In the genomic region with DNA sequence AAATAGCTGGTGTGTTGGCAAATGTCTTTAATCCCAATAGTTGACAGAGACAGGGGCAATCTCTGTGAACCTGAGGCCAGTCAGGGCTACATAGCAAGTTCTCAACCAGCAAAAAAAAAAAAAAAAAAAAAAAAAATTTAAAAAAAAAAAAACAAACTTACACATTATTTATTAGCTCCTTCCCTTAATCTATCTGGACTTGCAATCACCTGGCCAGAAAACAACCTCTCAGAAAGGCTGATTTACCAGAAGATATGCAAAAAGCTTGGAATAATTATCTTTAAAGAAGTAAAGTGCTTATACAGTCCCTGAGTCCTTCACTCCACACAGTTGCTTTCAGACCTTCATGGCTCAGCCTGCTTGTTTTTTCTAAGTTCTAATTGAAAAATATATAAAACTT, we compare ENCODE assay signal across 7 mouse cellular contexts. TPM values are rescaled to one million over a fixed set of nuclear protein-coding genes. Genes with fewer than 3 reads are reported as not detected.
DNase-seq lines count a peak whose midpoint lies in the region; ATAC-seq and TF ChIP-seq lines count a peak whose summit lies in the region.

No protein-coding gene starts in this region.

- peak overlapping the region; percentile 40; the same call in 1 of the 2 replicates for H3K27ac ChIP-seq in lung, embryonic 16.5 days (ENCODE audit: low read length)
- H3K27ac ChIP-seq in forebrain, embryonic 12.5 days, result no peak overlapping the region
- H3K27ac ChIP-seq in liver, embryonic 11.5 days (ENCODE audit: low read depth, low read length), result no peak overlapping the region
- H3K27ac ChIP-seq in stomach, postnatal 0 days (replicated peaks), result no peak overlapping the region

- TF ChIP-seq CTCF in stomach, postnatal 0 days (IDR thresholded peaks at IDR 0.05; ENCODE audit: low read depth), result no peak

- no peaks in the 10 kb centered on the region for H3K27me3 ChIP-seq in lung, embryonic 16.5 days (ENCODE audit: control insufficient read depth, insufficient read depth, low read depth, low read length)
- no peaks in the 10 kb centered on the region for H3K27me3 ChIP-seq in forebrain, embryonic 12.5 days
- no peaks in the 10 kb centered on the region for H3K27me3 ChIP-seq in liver, embryonic 11.5 days (replicated peaks; ENCODE audit: control insufficient read depth, insufficient read depth, low read length)
- H3K27me3 ChIP-seq in stomach, postnatal 0 days (ENCODE audit: control insufficient read depth, insufficient read depth, low read length), result no peaks in the 10 kb centered on the region

- no peak for TF ChIP-seq EP300 in stomach, postnatal 0 days (optimal IDR thresholded peaks at IDR 0.05)

- no peaks in the 10 kb centered on the region for H3K9me3 ChIP-seq in lung, embryonic 16.5 days (ENCODE audit: control insufficient read depth, low read length)
- H3K9me3 ChIP-seq in forebrain, embryonic 12.5 days, result no peaks in the 10 kb centered on the region
- no peaks in the 10 kb centered on the region for H3K9me3 ChIP-seq in liver, embryonic 11.5 days (ENCODE audit: control insufficient read depth, low read length)
- no peaks in the 10 kb centered on the region for H3K9me3 ChIP-seq in stomach, postnatal 0 days (ENCODE audit: control insufficient read depth, low read length)

- H3K36me3 ChIP-seq in lung, embryonic 16.5 days (ENCODE audit: control insufficient read depth, insufficient read depth, low read length), result no peaks in the 10 kb centered on the region
- no peaks in the 10 kb centered on the region for H3K36me3 ChIP-seq in forebrain, embryonic 12.5 days (replicated peaks)
- H3K36me3 ChIP-seq in liver, embryonic 11.5 days (ENCODE audit: control insufficient read depth, insufficient read depth, low read length), result no peaks in the 10 kb centered on the region
- H3K36me3 ChIP-seq in stomach, postnatal 0 days (ENCODE audit: control insufficient read depth, insufficient read depth, low read length), result no peaks in the 10 kb centered on the region

- H3K4me1 ChIP-seq in lung, embryonic 16.5 days (replicated peaks; ENCODE audit: control insufficient read depth, insufficient read depth, low read length), result peaks cover 17% of the 10 kb centered on the region
- H3K4me1 ChIP-seq in forebrain, embryonic 12.5 days, result peaks cover 26% of the 10 kb centered on the region
- H3K4me1 ChIP-seq in liver, embryonic 11.5 days (replicated peaks; ENCODE audit: control insufficient read depth, insufficient read depth, low read length), result peaks cover 12% of the 10 kb centered on the region; the same call in 1 of the 2 replicates
- no peaks in the 10 kb centered on the region; the same call in 1 of the 2 replicates for H3K4me1 ChIP-seq in stomach, postnatal 0 days (replicated peaks; ENCODE audit: control insufficient read depth, insufficient read depth)

- no peak for DNase-seq in lung, postnatal 25 days (ENCODE audit: low spot score)
- DNase-seq in liver, embryonic 11.5 days (ENCODE audit: low spot score), result no peak
- DNase-seq in stomach, postnatal 0 days (ENCODE audit: low spot score), result no peak
- no peak for DNase-seq in frontal cortex, postnatal 14 days (ENCODE audit: low spot score in 2 of 2)
- DNase-seq in thymus, postnatal 14 days, result no peak

- peak overlapping the region; percentile 62 for H3K4me3 ChIP-seq in lung, embryonic 16.5 days (ENCODE audit: low read length)
- peak overlapping the region; percentile 83 for H3K4me3 ChIP-seq in forebrain, embryonic 12.5 days (replicated peaks)
- H3K4me3 ChIP-seq in liver, embryonic 11.5 days (ENCODE audit: low read depth, low read length), result peak overlapping the region; percentile 75
- peak overlapping the region; percentile 99 for H3K4me3 ChIP-seq in stomach, postnatal 0 days (ENCODE audit: low read depth, low read length)

- peak overlapping the region; percentile 76 for H3K9ac ChIP-seq in lung, embryonic 16.5 days (ENCODE audit: low read length)
- H3K9ac ChIP-seq in forebrain, embryonic 12.5 days, result peak overlapping the region; percentile 92; the same call in 1 of the 2 replicates
- peak overlapping the region; percentile 85 for H3K9ac ChIP-seq in liver, embryonic 11.5 days (ENCODE audit: low read depth, low read length)
- peak overlapping the region; percentile 97; the same call in 1 of the 2 replicates for H3K9ac ChIP-seq in stomach, postnatal 0 days (ENCODE audit: low read length)

- peak overlapping the region; percentile 75 for H3K4me2 ChIP-seq in lung, embryonic 16.5 days (ENCODE audit: low read depth, low read length)
- peak overlapping the region; percentile 79 for H3K4me2 ChIP-seq in forebrain, embryonic 12.5 days
- H3K4me2 ChIP-seq in liver, embryonic 11.5 days, result peak overlapping the region; percentile 86
- peak overlapping the region; percentile 67 for H3K4me2 ChIP-seq in stomach, postnatal 0 days (replicated peaks; ENCODE audit: low read depth)

- no peak for ATAC-seq in lung, embryonic 16.5 days (ENCODE audit: low read depth)
- ATAC-seq in forebrain, embryonic 12.5 days (ENCODE audit: low FRiP score), result no peak
- ATAC-seq in liver, embryonic 11.5 days (replicated peaks; ENCODE audit: low FRiP score), result no peak
- no peak for ATAC-seq in stomach, postnatal 0 days (ENCODE audit: low FRiP score, low TSS enrichment)

RNA-seq across cellular contexts. Expression of gene St13, which starts 1.7 kb away (rescaled TPM):
- 144 and 154 TPM in 2 replicates for polyA plus RNA-seq in lung, embryonic 16.5 days (2015; fragmentation: Nextera tagmentation; extraction: Ambion mirVana)
- polyA plus RNA-seq in forebrain, embryonic 12.5 days (2016; fragmentation: Nextera tagmentation; extraction: Ambion mirVana), result 218 and 219 TPM in 2 replicates
- 159 and 166 TPM in 2 replicates for polyA plus RNA-seq in liver, embryonic 11.5 days (2014; fragmentation: Nextera tagmentation; extraction: Ambion mirVana)
- 79.5 and 80.2 TPM in 2 replicates for polyA plus RNA-seq in stomach, postnatal 0 days (2015; fragmentation: Nextera tagmentation; extraction: Ambion mirVana)

RNA-seq across cellular contexts. Expression of gene Xpnpep3, which starts 1.7 kb away (rescaled TPM):
- polyA plus RNA-seq in lung, embryonic 16.5 days (2015; fragmentation: Nextera tagmentation; extraction: Ambion mirVana), result 11.8 TPM in 2 replicates
- 11.5 and 11.9 TPM in 2 replicates for polyA plus RNA-seq in forebrain, embryonic 12.5 days (2016; fragmentation: Nextera tagmentation; extraction: Ambion mirVana)
- polyA plus RNA-seq in liver, embryonic 11.5 days (2014; fragmentation: Nextera tagmentation; extraction: Ambion mirVana), result 12.4 and 13.1 TPM in 2 replicates
- 3.7 and 4.1 TPM in 2 replicates for polyA plus RNA-seq in stomach, postnatal 0 days (2015; fragmentation: Nextera tagmentation; extraction: Ambion mirVana)

RNA-seq across cellular contexts. Expression of gene Dnajb7, which starts 9.9 kb away (rescaled TPM):
- 1.9 and 2.1 TPM in 2 replicates for polyA plus RNA-seq in lung, embryonic 16.5 days (2015; fragmentation: Nextera tagmentation; extraction: Ambion mirVana)
- polyA plus RNA-seq in forebrain, embryonic 12.5 days (2016; fragmentation: Nextera tagmentation; extraction: Ambion mirVana), result 1.7 and 2.4 TPM in 2 replicates
- polyA plus RNA-seq in liver, embryonic 11.5 days (2014; fragmentation: Nextera tagmentation; extraction: Ambion mirVana), result 1.7 and 2.0 TPM in 2 replicates
- polyA plus RNA-seq in stomach, postnatal 0 days (2015; fragmentation: Nextera tagmentation; extraction: Ambion mirVana), result 0.56 and 0.70 TPM in 2 replicates

RNA-seq across cellular contexts. Expression of gene Slc25a17, which starts 37.6 kb away (rescaled TPM):
- 111 and 118 TPM in 2 replicates for polyA plus RNA-seq in lung, embryonic 16.5 days (2015; fragmentation: Nextera tagmentation; extraction: Ambion mirVana)
- polyA plus RNA-seq in forebrain, embryonic 12.5 days (2016; fragmentation: Nextera tagmentation; extraction: Ambion mirVana), result 104 and 108 TPM in 2 replicates
- polyA plus RNA-seq in liver, embryonic 11.5 days (2014; fragmentation: Nextera tagmentation; extraction: Ambion mirVana), result 71.9 and 74.6 TPM in 2 replicates
- polyA plus RNA-seq in stomach, postnatal 0 days (2015; fragmentation: Nextera tagmentation; extraction: Ambion mirVana), result 84.6 and 85.1 TPM in 2 replicates
